Mouse (Mus musculus): Measurements from ENCODE around the gene Anpep.

DNA sequence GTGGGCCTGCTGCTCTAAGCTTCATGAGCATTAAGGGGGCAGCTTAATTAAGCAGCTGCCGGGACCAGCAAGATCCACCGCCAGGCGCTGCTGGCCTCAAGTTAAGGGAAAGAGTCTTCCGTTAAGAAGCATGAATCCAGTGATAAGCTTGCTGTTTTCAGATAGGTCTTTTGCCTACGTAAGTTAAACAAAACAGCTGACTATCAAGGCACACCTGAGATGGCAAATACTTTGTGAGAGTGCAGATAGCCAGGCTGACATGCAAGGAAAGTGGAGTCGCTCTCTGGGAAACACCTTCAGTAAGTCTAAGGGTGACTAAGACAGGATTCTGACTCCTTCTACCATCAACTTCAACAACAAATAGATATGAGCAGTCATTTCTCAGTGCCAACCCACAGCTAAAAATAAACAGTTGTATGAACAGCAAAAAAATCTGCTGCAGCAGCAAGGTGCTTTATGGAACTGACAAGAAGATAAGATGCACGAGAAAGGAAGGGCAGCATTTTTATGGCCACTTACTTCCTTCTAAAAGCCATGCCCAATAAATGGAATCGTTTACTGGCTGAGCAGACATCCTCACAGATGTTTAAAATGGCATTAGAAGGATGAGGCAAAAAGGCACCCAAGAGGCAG, 42.4 kb upstream of the Anpep start:
- no peak for TF ChIP-seq CTCF (IDR thresholded peaks at IDR 0.05; ENCODE audit: low read depth)
- no peak for TF ChIP-seq EP300 (optimal IDR thresholded peaks at IDR 0.05)

All from stomach, postnatal 0 days (tissue).